ENCODE assay signal across 8 mouse cellular contexts in the genomic region with DNA sequence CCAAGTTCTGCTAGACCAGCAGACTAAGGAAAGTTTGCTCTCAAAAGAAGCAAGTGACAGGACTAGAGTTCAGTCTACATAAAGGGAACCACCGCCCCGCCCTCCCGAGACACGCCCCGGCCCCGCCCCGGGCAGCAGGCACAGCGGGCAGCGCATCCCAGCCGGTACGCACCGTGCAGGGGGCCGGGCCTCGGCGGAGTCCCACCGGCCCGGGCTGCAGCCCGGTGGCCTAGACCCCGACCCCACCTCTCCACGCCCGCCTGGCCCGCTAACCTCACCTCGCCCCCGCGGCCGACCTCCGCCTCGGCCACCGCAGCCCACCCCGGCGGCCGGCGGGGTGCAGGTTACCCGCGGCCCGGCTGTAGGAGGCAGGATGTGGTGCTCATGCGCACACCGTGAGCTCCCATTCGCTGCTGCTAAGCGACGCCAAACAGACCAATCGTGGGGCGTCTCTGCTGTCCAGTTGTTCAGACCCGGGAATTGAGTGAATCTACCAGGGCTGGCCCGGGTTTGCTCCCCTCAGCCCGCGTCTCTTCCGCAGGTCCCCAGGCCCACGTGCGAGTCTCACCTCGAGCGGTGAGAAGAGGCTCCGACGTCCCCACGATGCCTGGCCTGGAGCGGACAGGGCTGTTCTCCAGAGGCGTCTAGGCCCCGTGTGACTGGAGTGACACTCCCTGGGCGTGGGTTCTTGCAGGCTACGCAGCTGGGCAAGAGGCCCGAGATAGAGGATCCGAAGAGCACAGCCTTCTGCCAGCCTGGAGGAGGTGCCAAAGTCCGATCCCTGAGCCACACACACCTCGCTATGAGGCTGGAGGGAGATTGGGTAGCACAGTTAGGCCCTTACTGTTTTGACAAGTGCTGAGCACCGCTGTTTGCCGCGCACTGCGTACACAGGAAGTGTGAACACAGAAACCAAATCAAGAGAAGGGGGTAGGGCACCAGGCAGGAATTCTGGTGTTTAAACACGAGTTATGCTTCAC. TPM values are rescaled to one million over a fixed set of nuclear protein-coding genes. Genes with fewer than 3 reads are reported as not detected.
DNase-seq lines count a peak whose midpoint lies in the region; ATAC-seq and TF ChIP-seq lines count a peak whose summit lies in the region.

A gene (minus strand): TSS at position 845 of the 980 bp plus-strand sequence.

- H3K27ac ChIP-seq in ES-E14 (ENCODE audit: insufficient read depth, low read depth, low read length, poor library complexity, severe bottlenecking) = no peak within 1 kb of the TSS
- H3K27ac ChIP-seq in forebrain, embryonic 16.5 days (ENCODE audit: low read length) = peak within 1 kb of the TSS; percentile 82
- peak within 1 kb of the TSS; percentile 89 for H3K27ac ChIP-seq in layer of hippocampus, adult 2 months
- H3K27ac ChIP-seq in lung, embryonic 14.5 days (ENCODE audit: low read depth) = peak within 1 kb of the TSS; percentile 80
- H3K27ac ChIP-seq in olfactory bulb, adult 2 months (ENCODE audit: insufficient read depth, low read depth, low read length) = peak within 1 kb of the TSS; percentile 48; the same call in 1 of the 2 replicates
- H3K27ac ChIP-seq in thymus, adult 2 months (ENCODE audit: control insufficient read depth, insufficient read depth, low read length) = peak within 1 kb of the TSS; percentile 75

- no peak for TF ChIP-seq CTCF in layer of hippocampus, adult 2 months (conservative IDR thresholded peaks at IDR 0.05)
- TF ChIP-seq CTCF in lung, embryonic 14.5 days (IDR thresholded peaks at IDR 0.05; ENCODE audit: low read depth) = no peak
- no peak for TF ChIP-seq CTCF in olfactory bulb, adult 2 months (IDR thresholded peaks at IDR 0.05; ENCODE audit: insufficient read depth, low read depth, low read length)
- peak; percentile 40; the same call in 1 of the 2 replicates for TF ChIP-seq CTCF in thymus, adult 2 months (IDR thresholded peaks at IDR 0.05; ENCODE audit: borderline replicate concordance, control insufficient read depth, extremely low read depth, insufficient read depth, low read length, poor library complexity)

- under 1% methylated on average over 66 of the region's 69 CpGs for WGBS in forebrain, embryonic 16.5 days
- under 1% methylated on average over 68 of the region's 69 CpGs for WGBS in lung, embryonic 14.5 days
- WGBS in olfactory bulb, adult 2 months = under 1% methylated on average over 69 of the region's 69 CpGs
- under 1% methylated on average over 69 of the region's 69 CpGs for WGBS in thymus, adult 2 months

- H3K4me2 ChIP-seq in forebrain, embryonic 16.5 days (ENCODE audit: low read length) = peak within 1 kb of the TSS; percentile 97
- peak within 1 kb of the TSS; percentile 92 for H3K4me2 ChIP-seq in lung, embryonic 14.5 days

- peak; percentile 97 for ATAC-seq in forebrain, embryonic 16.5 days
- ATAC-seq in lung, embryonic 14.5 days (ENCODE audit: insufficient read depth) = peak; percentile 98

- H3K4me1 ChIP-seq in ES-E14 (ENCODE audit: control insufficient read depth in 2 of 2, insufficient read depth in 2 of 2, low read length in 2 of 2, poor library complexity in 1 of 2) = peaks cover 0 to 5% of the 10 kb centered on the region in 2 experiments; a peak in 3 of 4 replicates
- peaks cover 30% of the 10 kb centered on the region for H3K4me1 ChIP-seq in forebrain, embryonic 16.5 days (replicated peaks; ENCODE audit: control insufficient read depth, insufficient read depth, low read length)
- H3K4me1 ChIP-seq in lung, embryonic 14.5 days (ENCODE audit: insufficient read depth) = peaks cover 10% of the 10 kb centered on the region
- peaks cover 16% of the 10 kb centered on the region for H3K4me1 ChIP-seq in olfactory bulb, adult 2 months (ENCODE audit: control insufficient read depth, insufficient read depth, low read length)
- H3K4me1 ChIP-seq in thymus, adult 2 months (replicated peaks; ENCODE audit: control insufficient read depth, insufficient read depth, low read length) = peaks cover 26% of the 10 kb centered on the region

- H3K9ac ChIP-seq in ES-E14 (ENCODE audit: insufficient read depth, low read depth, low read length, poor library complexity, severe bottlenecking) = peak within 1 kb of the TSS; percentile 78
- peak within 1 kb of the TSS; percentile 88 for H3K9ac ChIP-seq in forebrain, embryonic 16.5 days (replicated peaks; ENCODE audit: low read depth, low read length)
- H3K9ac ChIP-seq in lung, embryonic 14.5 days = peak within 1 kb of the TSS; percentile 72

- TF ChIP-seq POLR2A in olfactory bulb, adult 2 months (IDR thresholded peaks at IDR 0.05; ENCODE audit: insufficient read depth, low read depth, low read length) = peak; percentile 61; the same call in 1 of the 2 replicates
- TF ChIP-seq POLR2A in thymus, adult 2 months (IDR thresholded peaks at IDR 0.05; ENCODE audit: control insufficient read depth, extremely low read depth, insufficient read depth, low read length, poor library complexity) = peak; percentile 48

- H3K4me3 ChIP-seq in ES-E14 (ENCODE audit: insufficient read depth in 1 of 2, low read depth in 1 of 2, low read length in 2 of 2, poor library complexity in 1 of 2, severe bottlenecking in 1 of 2) = peak within 1 kb of the TSS; percentile 69 to 91
- H3K4me3 ChIP-seq in forebrain, embryonic 16.5 days (replicated peaks; ENCODE audit: low read length) = peak within 1 kb of the TSS; percentile 87
- peak within 1 kb of the TSS; percentile 71 for H3K4me3 ChIP-seq in layer of hippocampus, adult 2 months
- peak within 1 kb of the TSS; percentile 83 for H3K4me3 ChIP-seq in lung, embryonic 14.5 days (ENCODE audit: low read depth, low read length)
- peak within 1 kb of the TSS; percentile 96 for H3K4me3 ChIP-seq in olfactory bulb, adult 2 months (ENCODE audit: insufficient read depth, low read depth, low read length)
- H3K4me3 ChIP-seq in thymus, adult 2 months (ENCODE audit: control insufficient read depth, insufficient read depth, low read length) = peak within 1 kb of the TSS; percentile 76

- peak; percentile 82 for DNase-seq in ES-E14 (ENCODE audit: low read depth, low spot score)
- DNase-seq in cerebellum, adult 11-12 months = peak; percentile 87
- peak; percentile 86 to 94 for DNase-seq in heart, postnatal 36 days
- DNase-seq in layer of hippocampus, adult 2 months (ENCODE audit: low spot score in 2 of 2) = peak; percentile 80 to 89
- peak; percentile 95 for DNase-seq in lung, embryonic 14.5 days
- DNase-seq in thymus, adult 2 months = peak; percentile 92

- no peaks in the 10 kb centered on the region for H3K36me3 ChIP-seq in ES-E14 (ENCODE audit: control insufficient read depth, insufficient read depth, low read length, poor library complexity, severe bottlenecking)
- peaks cover under 1% of the 10 kb centered on the region; the same call in 1 of the 2 replicates for H3K36me3 ChIP-seq in forebrain, embryonic 16.5 days (ENCODE audit: control insufficient read depth, insufficient read depth)
- H3K36me3 ChIP-seq in lung, embryonic 14.5 days (ENCODE audit: insufficient read depth) = 0 out of 2 replicates have a peak, but pooled peaks cover 1% of the 10 kb centered on the region
- H3K36me3 ChIP-seq in thymus, adult 2 months (ENCODE audit: control insufficient read depth, insufficient read depth, low read length) = no peaks in the 10 kb centered on the region

- no peaks in the 10 kb centered on the region for H3K27me3 ChIP-seq in forebrain, embryonic 16.5 days (replicated peaks; ENCODE audit: control insufficient read depth, insufficient read depth, low read length)
- no peaks in the 10 kb centered on the region for H3K27me3 ChIP-seq in lung, embryonic 14.5 days (ENCODE audit: insufficient read depth, low read length)
- H3K27me3 ChIP-seq in thymus, adult 2 months (ENCODE audit: control insufficient read depth, insufficient read depth, low read length) = no peaks in the 10 kb centered on the region

- H3K9me3 ChIP-seq in ES-E14 (ENCODE audit: control insufficient read depth, insufficient read depth, low read depth, low read length) = no peaks in the 10 kb centered on the region
- no peaks in the 10 kb centered on the region for H3K9me3 ChIP-seq in forebrain, embryonic 16.5 days (ENCODE audit: control insufficient read depth, low read length)
- no peaks in the 10 kb centered on the region for H3K9me3 ChIP-seq in lung, embryonic 14.5 days (ENCODE audit: low read depth, low read length)

- in situ Hi-C loops in ES-E14 (cut with MboI; ENCODE audit: low sequenced_read_pairs in 2 of 2, unreplicated experiment in 2 of 2) = no loop called here

- intact Hi-C loops in heart, postnatal 36 days (cut with DNase I) = no loop called here

TF ChIP-seq in ES-E14, 5 proteins besides CTCF, POLR2A, EP300 and RAD21:
- no peak for TF ChIP-seq ZNF384 (IDR thresholded peaks at IDR 0.05; ENCODE audit: low read depth, low read length)
- TF ChIP-seq CHD2 (IDR thresholded peaks at IDR 0.05; ENCODE audit: low read depth, low read length) = no peak
- TF ChIP-seq MAFK (IDR thresholded peaks at IDR 0.05; ENCODE audit: insufficient read depth, low read depth, low read length) = no peak
- TF ChIP-seq ZC3H11A (IDR thresholded peaks at IDR 0.05; ENCODE audit: borderline replicate concordance, low read depth, low read length) = no peak
- TF ChIP-seq HCFC1 (IDR thresholded peaks at IDR 0.05; ENCODE audit: borderline replicate concordance, insufficient read depth, low read length) = no peak

RNA-seq across cellular contexts. Expression of the gene that starts here (rescaled TPM):
- 8.4 and 11.2 TPM in 2 replicates for total RNA-seq in ES-E14 (2012; rRNA removed)
- polyA plus RNA-seq in forebrain, embryonic 16.5 days (2015; fragmentation: Nextera tagmentation; extraction: Ambion mirVana) = 37.9 and 40.0 TPM in 2 replicates
- 1 to 10 TPM; 5.5 to 6.1 TPM for total RNA-seq in heart, postnatal 36 days (2021)
- total RNA-seq in layer of hippocampus, adult 2 months (2021) = 10 to 100 TPM; 27.5 to 32.8 TPM
- 8.1 and 9.6 TPM in 2 replicates for polyA plus RNA-seq in lung, embryonic 14.5 days (2014; fragmentation: Nextera tagmentation; extraction: Ambion mirVana)
- not detected in 2 replicates for polyA plus RNA-seq in olfactory bulb, adult 2 months (2012; ENCODE audit: insufficient read depth, insufficient read length, low replicate concordance, missing spikeins)
- 43.6 and 49.2 TPM in 2 replicates for polyA plus RNA-seq in thymus, adult 2 months (2012; rRNA removed)
